Mouse (Mus musculus) brain, adult 10 weeks (tissue): Measurements from ENCODE around the gene Rpe. TPM values are rescaled to one million over a fixed set of nuclear protein-coding genes. Genes with fewer than 3 reads are reported as not detected.

Experiments
- polyA plus RNA-seq: library from polyadenylated mRNA; stranded (reverse); fragments of 350-450 nt; fragmentation: Illumina TruSeq; extraction: RNeasy Lipid Tissue Mini Kit (QIAGEN cat#74804); gene quantifications from one replicate; pipeline ENCODE4 v1.2.3, GENCODE M21; 2015; ENCODE audit warnings: low read depth, low replicate concordance

Rpe gene
- 30.3 TPM for polyA plus RNA-seq

GRCm38 (mm10) chr1:66700693-66701575, at the start of gene Rpe:
TSS of gene Rpe (plus strand) at chr1:66700831.

Other genes with a start within 250 kb of the Rpe start
- gene Unc80, start 232.5 kb upstream of the Rpe start, polyA plus RNA-seq: 97.2 TPM
- gene Kansl1l, start 116.7 kb downstream of the Rpe start, polyA plus RNA-seq: 9.0 TPM
- gene Acadl, start 162.4 kb downstream of the Rpe start, polyA plus RNA-seq: 51.9 TPM
- gene Myl1, start 244.6 kb downstream of the Rpe start, polyA plus RNA-seq: 2.1 TPM